Mouse (Mus musculus) MEL (cell line): Measurements from ENCODE around the gene Klk12. TPM values are rescaled to one million over a fixed set of nuclear protein-coding genes. Genes with fewer than 3 reads are reported as not detected.

Experiments used
- DNase-seq: peaks from one replicate; pipeline ENCODE4 v3.0.0; 2011; ENCODE audit warnings: low read depth, low spot score
- H3K27ac ChIP-seq: 2 replicates; pipeline ENCODE4 v1.5.1; 2012; ENCODE audit warnings: low read depth, mild to moderate bottlenecking, control low read depth, low read length, moderate library complexity; ENCODE audit not compliant: control insufficient read depth
- H3K27me3 ChIP-seq, 2 experiments: fragments of 150-350 bp in 1 of 2; sonication (generic) in 1 of 2; 2 replicates each; pipeline ENCODE4 v1.6.1; 2012; ENCODE audit warnings: low read length in 2 of 2, mild to moderate bottlenecking in 2 of 2, improper control_type of control experiment in 1 of 2, moderate library complexity in 1 of 2; ENCODE audit not compliant: insufficient read depth in 2 of 2, control insufficient read depth in 1 of 2
- H3K36me3 ChIP-seq, 2 experiments: 2 replicates each; pipeline ENCODE4 v1.6.1; 2012 to 2014; ENCODE audit warnings: low read length in 2 of 2, improper control_type of control experiment in 1 of 2, inconsistent platforms in 1 of 2, mild to moderate bottlenecking in 1 of 2; ENCODE audit not compliant: insufficient read depth in 2 of 2, control insufficient read depth in 1 of 2
- H3K4me1 ChIP-seq, 2 experiments: fragments of 150-350 bp in 1 of 2; sonication (generic) in 1 of 2; 2 replicates each; pipeline ENCODE4 v1.6.1; 2012; ENCODE audit warnings: low read length in 2 of 2, improper control_type of control experiment in 1 of 2, mild to moderate bottlenecking in 1 of 2; ENCODE audit not compliant: insufficient read depth in 2 of 2, control insufficient read depth in 1 of 2
- H3K4me3 ChIP-seq, 2 experiments: fragments of 150-350 bp in 1 of 2; sonication (generic) in 1 of 2; 2 replicates each; pipeline ENCODE4 v1.5.1; 2012; ENCODE audit warnings: low read depth in 2 of 2, low read length in 2 of 2, mild to moderate bottlenecking in 2 of 2, moderate library complexity in 2 of 2, control low read depth in 1 of 2, improper control_type of control experiment in 1 of 2; ENCODE audit not compliant: control insufficient read depth in 1 of 2, insufficient read depth in 1 of 2
- H3K79me2 ChIP-seq: 2 replicates; pipeline ENCODE4 v1.6.1; 2012; ENCODE audit warnings: mild to moderate bottlenecking, low read length, moderate library complexity; ENCODE audit not compliant: control insufficient read depth, poor library complexity, insufficient read depth
- H3K9ac ChIP-seq: 2 replicates; pipeline ENCODE4 v1.6.1; 2012; ENCODE audit warnings: low read depth, mild to moderate bottlenecking, control low read depth, low read length, moderate library complexity; ENCODE audit not compliant: control insufficient read depth, poor library complexity, severe bottlenecking
- H3K9me3 ChIP-seq: fragments of 150-350 bp; sonication (generic); replicated peaks from 2 replicates; pipeline ENCODE4 v1.6.1; 2012; ENCODE audit warnings: mild to moderate bottlenecking, low read length, improper control_type of control experiment, moderate library complexity; ENCODE audit not compliant: insufficient read depth
- RCOR1 ChIP-seq: IDR thresholded peaks from 2 replicates; pipeline ENCODE4 v1.6.1; 2012; ENCODE audit warnings: low read depth, mild to moderate bottlenecking, inconsistent platforms, low read length, improper control_type of control experiment
- polyA plus RNA-seq, 2 experiments: library from polyadenylated mRNA; stranded (reverse) in 1 of 2; unstranded in 1 of 2; fragments of >175 nt in 1 of 2; fragments of >200 nt in 1 of 2; gene quantifications; 2 replicates each; pipeline versions ENCODE4 v1.2.1 to v1.2.4; 2012; ENCODE audit warnings: low replicate concordance in 2 of 2, low read depth in 1 of 2; ENCODE audit not compliant: insufficient read length in 2 of 2, insufficient read depth in 1 of 2, missing spikeins in 1 of 2
- total RNA-seq: library from RNA; depleted of rRNA; stranded (reverse); fragments of 300-350 nt; gene quantifications from 2 replicates; pipeline ENCODE4 v1.2.3, GENCODE M21; 2012; rRNA removed

Gene Klk12
- total and polyA plus RNA-seq, 3 experiments = not detected

DNA sequence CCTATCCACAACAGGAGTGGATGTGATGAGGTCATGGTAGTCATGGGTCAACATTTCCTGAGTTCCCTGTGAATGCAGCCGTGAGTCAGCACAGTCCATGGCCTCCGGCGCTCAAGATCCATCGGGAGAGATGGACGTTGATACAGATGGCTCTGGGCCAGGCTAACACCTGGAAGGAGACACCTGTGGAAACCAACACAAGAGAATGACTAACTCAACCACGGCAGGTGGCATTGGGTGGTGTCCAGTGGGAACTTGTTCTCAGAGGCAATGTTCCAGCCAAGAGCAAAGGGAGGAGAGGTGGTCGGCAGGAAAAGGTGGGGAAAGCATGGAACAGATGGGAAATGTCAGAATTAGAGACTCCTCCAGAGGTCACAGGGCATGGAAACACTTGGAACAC, 52.9 kb downstream of the Klk12 start:
- Histone ChIP-seq H3K4me1 (no peaks in the 10 kb centered on the region), H3K36me3 (no peaks in the 10 kb centered on the region), H3K9ac (no peak overlapping the region), H3K27ac (no peak overlapping the region), H3K79me2 (no peaks in the 10 kb centered on the region), H3K27me3 (no peaks in the 10 kb centered on the region), H3K9me3 (no peaks in the 10 kb centered on the region), H3K4me3 (no peak overlapping the region)
- no peak for DNase-seq
- TF ChIP-seq RCOR1 = no peak

Other genes starting within 250 kb of the Klk12 start
- not detected in 2 replicates for gene Cd33, start 224.5 kb upstream of the Klk12 start, total RNA-seq
- gene Cd33, start 224.5 kb upstream of the Klk12 start, polyA plus RNA-seq = not detected
- not detected in 2 replicates for gene Zfp658, start 206.6 kb upstream of the Klk12 start, total RNA-seq
- gene Zfp658, start 206.6 kb upstream of the Klk12 start, polyA plus RNA-seq = not detected
- gene Zfp719, start 189.3 kb upstream of the Klk12 start, total RNA-seq = 3.6 and 5.5 TPM in 2 replicates
- gene Zfp719, start 189.3 kb upstream of the Klk12 start, polyA plus RNA-seq = 1 to 10 TPM in 1 of 2 experiments, not detected in 1; 1.9 TPM
- 0.10 TPM in 1 of 2 replicates, not detected in the other for gene Zfp819, start 161.7 kb upstream of the Klk12 start, total RNA-seq
- gene Zfp819, start 161.7 kb upstream of the Klk12 start, polyA plus RNA-seq = under 1 TPM in 1 of 2 experiments, not detected in 1; 0.06 TPM
- gene Ceacam18, start 134.2 kb upstream of the Klk12 start, total RNA-seq = 0.08 and 0.13 TPM in 2 replicates
- gene Ceacam18, start 134.2 kb upstream of the Klk12 start, polyA plus RNA-seq = under 1 TPM in 1 of 2 experiments, not detected in 1; 0.04 TPM
- gene Siglece, start 108.7 kb upstream of the Klk12 start, total RNA-seq = not detected in 2 replicates
- under 1 TPM in 1 of 2 experiments, not detected in 1; 0.07 TPM for gene Siglece, start 108.7 kb upstream of the Klk12 start, polyA plus RNA-seq
- 12.4 and 17.2 TPM in 2 replicates for gene Ctu1, start 96.9 kb upstream of the Klk12 start, total RNA-seq
- 10 to 100 TPM in 1 of 2 experiments, not detected in 1; 15.6 TPM for gene Ctu1, start 96.9 kb upstream of the Klk12 start, polyA plus RNA-seq
- not detected in 2 replicates for gene Klk14, start 78.5 kb upstream of the Klk12 start, total RNA-seq
- under 1 TPM in 1 of 2 experiments, not detected in 1; 0.13 TPM for gene Klk14, start 78.5 kb upstream of the Klk12 start, polyA plus RNA-seq
- not detected in 2 replicates for gene Klk13, start 56.3 kb upstream of the Klk12 start, total RNA-seq
- gene Klk13, start 56.3 kb upstream of the Klk12 start, polyA plus RNA-seq = not detected
- not detected in 2 replicates for gene Klk11, start 5.7 kb downstream of the Klk12 start, total RNA-seq
- not detected for gene Klk11, start 5.7 kb downstream of the Klk12 start, polyA plus RNA-seq
- gene Klk10, start 12.1 kb downstream of the Klk12 start, total RNA-seq = not detected in 2 replicates
- gene Klk10, start 12.1 kb downstream of the Klk12 start, polyA plus RNA-seq = not detected
- gene Klk9, start 23.0 kb downstream of the Klk12 start, total RNA-seq = not detected in 2 replicates
- gene Klk9, start 23.0 kb downstream of the Klk12 start, polyA plus RNA-seq = not detected
- not detected in 2 replicates for gene Klk8, start 28.7 kb downstream of the Klk12 start, total RNA-seq
- gene Klk8, start 28.7 kb downstream of the Klk12 start, polyA plus RNA-seq = not detected
- not detected in 2 replicates for gene Klk7, start 42.4 kb downstream of the Klk12 start, total RNA-seq
- gene Klk7, start 42.4 kb downstream of the Klk12 start, polyA plus RNA-seq = not detected
- not detected in 2 replicates for gene Klk6, start 55.6 kb downstream of the Klk12 start, total RNA-seq
- not detected for gene Klk6, start 55.6 kb downstream of the Klk12 start, polyA plus RNA-seq
- gene Klk5, start 73.1 kb downstream of the Klk12 start, total RNA-seq = not detected in 2 replicates
- gene Klk5, start 73.1 kb downstream of the Klk12 start, polyA plus RNA-seq = not detected
- gene Klk4, start 112.3 kb downstream of the Klk12 start, total RNA-seq = not detected in 2 replicates
- gene Klk4, start 112.3 kb downstream of the Klk12 start, polyA plus RNA-seq = not detected
- not detected in 2 replicates for gene Klk15, start 164.8 kb downstream of the Klk12 start, total RNA-seq
- gene Klk15, start 164.8 kb downstream of the Klk12 start, polyA plus RNA-seq = not detected
- gene Klk1b8, start 181.8 kb downstream of the Klk12 start, total RNA-seq = not detected in 2 replicates
- gene Klk1b8, start 181.8 kb downstream of the Klk12 start, polyA plus RNA-seq = not detected
- not detected in 2 replicates for gene Klk1b1, start 197.9 kb downstream of the Klk12 start, total RNA-seq
- gene Klk1b1, start 197.9 kb downstream of the Klk12 start, polyA plus RNA-seq = not detected
- gene Klk1b9, start 207.2 kb downstream of the Klk12 start, total RNA-seq = not detected in 2 replicates
- not detected for gene Klk1b9, start 207.2 kb downstream of the Klk12 start, polyA plus RNA-seq
- not detected in 2 replicates for gene Klk1b11, start 227.0 kb downstream of the Klk12 start, total RNA-seq
- gene Klk1b11, start 227.0 kb downstream of the Klk12 start, polyA plus RNA-seq = not detected
- not detected in 2 replicates for gene Klk1b26, start 243.3 kb downstream of the Klk12 start, total RNA-seq
- gene Klk1b26, start 243.3 kb downstream of the Klk12 start, polyA plus RNA-seq = not detected